Mouse (Mus musculus) midbrain, embryonic 16.5 days (tissue): Measurements from ENCODE around the gene L3hypdh. TPM values are rescaled to one million over a fixed set of nuclear protein-coding genes. Genes with fewer than 3 reads are reported as not detected.

Experiments
- ATAC-seq: fragments of 200-750 bp; cut with Nextera tagmentation; 2 replicates; pipeline ENCODE4 v1.8.0; 2017; ENCODE audit warnings: moderate TSS enrichment
- H3K27ac ChIP-seq: fragments of 300-500 bp; sonication (generic); 2 replicates; pipeline ENCODE4 v1.5.1; 2014; ENCODE audit warnings: mild to moderate bottlenecking, low read length, mixed read lengths
- H3K27me3 ChIP-seq: fragments of 300-500 bp; sonication (generic); 2 replicates; pipeline ENCODE4 v1.6.1; 2014; ENCODE audit warnings: low read depth, low read length, mixed read lengths; ENCODE audit not compliant: control insufficient read depth, insufficient read depth
- H3K36me3 ChIP-seq: fragments of 300-500 bp; sonication (generic); 2 replicates; pipeline ENCODE4 v1.6.1; 2014; ENCODE audit warnings: mild to moderate bottlenecking, low read length, moderate library complexity, mixed read lengths; ENCODE audit not compliant: control insufficient read depth, insufficient read depth
- H3K4me1 ChIP-seq: fragments of 300-500 bp; sonication (generic); 2 replicates; pipeline ENCODE4 v1.6.1; 2014; ENCODE audit warnings: mild to moderate bottlenecking, low read length, mixed read lengths; ENCODE audit not compliant: control insufficient read depth, insufficient read depth
- H3K4me2 ChIP-seq: fragments of 300-500 bp; sonication (generic); 2 replicates; pipeline ENCODE4 v1.6.1; 2014; ENCODE audit warnings: mild to moderate bottlenecking, low read length, mixed read lengths
- H3K4me3 ChIP-seq: fragments of 300-500 bp; sonication (generic); 2 replicates; pipeline ENCODE4 v1.5.1; 2014; ENCODE audit warnings: low read depth, mild to moderate bottlenecking, low read length, moderate library complexity, mixed read lengths
- H3K9ac ChIP-seq: fragments of 300-500 bp; sonication (generic); 2 replicates; pipeline ENCODE4 v1.6.1; 2014; ENCODE audit warnings: low read depth, low read length, mixed read lengths
- H3K9me3 ChIP-seq: fragments of 300-500 bp; sonication (generic); replicated peaks from 2 replicates; pipeline ENCODE4 v1.6.1; 2014; ENCODE audit warnings: mild to moderate bottlenecking, low read length, mixed read lengths; ENCODE audit not compliant: control insufficient read depth, poor library complexity, severe bottlenecking
- WGBS: fragments of 180-500 bp; shearing (Covaris S2); extraction: QIAGEN DNeasy Blood & Tissue Kit; methylation state at CpG from one replicate; pipeline ENCODE4 v1.1.7; 2014; 5-methylcytosine and 5-hydroxymethylcytosine counted together
- polyA plus RNA-seq: library from polyadenylated mRNA; unstranded; fragments of >200 nt; fragmentation: Nextera tagmentation; extraction: Ambion mirVana; gene quantifications from 2 replicates; pipeline ENCODE4 v1.2.1, GENCODE M21; 2015

Gene L3hypdh
- polyA plus RNA-seq, 1 experiment from 2014 or later = 10.9 TPM

GRCm38 (mm10) chr12:72089802-72090201, 4.6 kb upstream of the L3hypdh start:
- ATAC-seq = no peak
- Histone ChIP-seq H3K27ac (no peak overlapping the region), H3K4me1 (peaks cover 21% of the 10 kb centered on the region), H3K9ac (no peak overlapping the region), H3K27me3 (no peaks in the 10 kb centered on the region), H3K9me3 (no peaks in the 10 kb centered on the region), H3K4me2 (no peak overlapping the region), H3K36me3 (peaks cover 11% of the 10 kb centered on the region), H3K4me3 (no peak overlapping the region)
- WGBS = 93% methylated on average over 4 of the region's 4 CpGs

DNA sequence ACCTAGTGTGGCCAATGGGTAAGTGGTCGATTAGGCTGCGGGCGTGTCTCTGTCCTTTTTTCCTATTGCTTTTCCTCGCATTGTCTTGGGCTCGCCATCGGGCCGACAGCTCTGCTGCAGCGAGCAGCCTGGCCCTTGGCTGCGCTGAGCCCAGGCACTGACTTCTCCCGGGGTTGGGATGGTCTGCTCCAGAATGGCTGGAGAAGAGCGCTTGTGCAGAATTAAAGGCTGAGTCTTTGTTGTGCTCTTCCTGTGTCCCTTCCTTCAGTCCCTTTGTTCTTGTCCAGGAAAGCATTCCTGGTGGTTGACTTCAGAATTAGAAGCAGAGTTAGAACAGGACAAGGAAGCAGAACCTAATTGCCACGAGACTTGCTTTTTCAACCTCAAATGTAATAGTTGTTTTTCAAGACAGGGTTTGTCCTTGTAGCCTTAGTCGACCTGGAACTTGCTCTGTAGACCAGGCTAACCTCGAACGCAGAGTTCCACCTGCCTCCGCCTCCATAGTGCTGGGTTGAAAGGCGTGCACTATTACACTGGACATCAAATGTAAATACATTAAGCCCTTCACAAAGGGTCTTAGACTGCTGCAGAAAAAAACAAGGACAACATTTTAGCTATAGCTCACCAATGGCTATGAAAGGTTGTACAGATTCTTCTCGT, 1.1 kb upstream of the L3hypdh start:
- Histone ChIP-seq H3K27me3 (no peaks in the 10 kb centered on the region), H3K36me3 (no peaks in the 10 kb centered on the region), H3K9ac (peak overlapping the region; percentile 94), H3K9me3 (no peaks in the 10 kb centered on the region), H3K4me3 (peak overlapping the region; percentile 74), H3K27ac (peak overlapping the region; percentile 96), H3K4me1 (peaks cover 27% of the 10 kb centered on the region), H3K4me2 (peak overlapping the region; percentile 90)
- WGBS = under 1% methylated on average over 18 of the region's 18 CpGs
- ATAC-seq = no peak

GRCm38 (mm10) chr12:72085024-72085328, 263 bp downstream of the L3hypdh start:
- Histone ChIP-seq H3K4me2 (peak overlapping the region; percentile 90), H3K9ac (peak overlapping the region; percentile 77), H3K4me3 (peak overlapping the region; percentile 74), H3K4me1 (peaks cover 27% of the 10 kb centered on the region), H3K27me3 (no peaks in the 10 kb centered on the region), H3K9me3 (no peaks in the 10 kb centered on the region), H3K27ac (peak overlapping the region; percentile 96), H3K36me3 (no peaks in the 10 kb centered on the region)
- peak; percentile 54 for ATAC-seq
- WGBS = under 1% methylated on average over 31 of the region's 31 CpGs

DNA sequence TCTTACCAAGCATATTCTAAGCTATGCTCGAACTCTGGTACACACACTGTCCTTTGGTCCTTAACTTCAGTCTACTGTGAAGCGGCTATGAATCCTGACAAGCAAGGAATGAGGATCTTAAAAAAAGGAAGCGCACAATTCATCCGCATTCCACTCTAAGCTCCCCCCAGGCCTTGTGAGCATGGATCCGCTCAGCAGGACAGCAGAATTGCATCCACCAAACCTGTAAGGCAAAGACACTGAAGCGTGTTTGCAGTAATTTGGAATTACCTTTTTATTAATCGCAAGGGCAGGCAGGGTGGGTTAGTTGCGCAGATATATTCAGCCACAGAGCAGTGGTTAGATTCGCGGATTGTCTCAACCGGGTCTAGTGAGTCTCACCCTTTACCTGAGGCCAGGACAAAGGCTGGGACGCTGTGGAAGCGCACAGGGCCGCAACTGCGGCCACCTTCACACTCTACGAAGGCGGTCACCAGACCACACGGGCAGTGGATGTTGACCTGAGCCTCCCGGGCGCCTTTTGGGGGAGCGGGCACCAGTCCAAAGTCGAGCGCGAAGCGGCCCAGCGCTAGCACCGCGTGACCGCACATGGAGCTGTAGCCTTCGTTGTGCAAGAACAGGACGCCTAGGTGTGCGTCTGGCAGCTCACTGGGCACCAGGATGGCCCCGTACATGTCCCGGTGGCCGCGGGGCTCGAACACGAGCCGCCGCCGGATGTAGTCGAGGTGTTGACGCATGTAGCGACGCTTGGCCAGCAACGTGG, 797 bp downstream of the L3hypdh start:
- Histone ChIP-seq H3K4me1 (peaks cover 24% of the 10 kb centered on the region), H3K9me3 (no peaks in the 10 kb centered on the region), H3K36me3 (no peaks in the 10 kb centered on the region), H3K27ac (peak overlapping the region; percentile 96), H3K4me2 (peak overlapping the region; percentile 90), H3K27me3 (no peaks in the 10 kb centered on the region), H3K4me3 (peak overlapping the region; percentile 74), H3K9ac (peak overlapping the region; percentile 77)
- peak; percentile 9 for ATAC-seq
- WGBS = 3% methylated on average over 46 of the region's 46 CpGs

DNA sequence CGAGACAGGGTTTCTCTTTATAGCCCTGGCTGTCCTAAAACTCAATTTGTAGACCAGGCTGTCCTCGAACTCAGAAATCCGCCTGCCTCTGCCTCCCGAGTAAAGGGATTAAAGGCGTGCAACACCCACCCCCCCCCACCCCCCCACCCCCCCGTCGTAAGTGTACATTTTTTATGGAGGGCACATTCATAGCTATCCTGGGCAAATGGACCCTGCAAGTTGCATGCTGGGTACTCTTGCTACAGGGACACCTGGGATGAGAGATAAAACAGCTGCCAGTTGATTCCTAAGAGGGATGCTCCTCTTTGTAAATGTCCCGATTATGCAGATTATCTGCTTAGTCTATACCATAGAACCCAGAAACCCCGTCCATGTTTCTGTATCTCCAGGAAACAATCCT, 2.0 kb downstream of the L3hypdh start:
- no peaks in the 10 kb centered on the region for H3K27me3 ChIP-seq
- no peak overlapping the region for H3K9ac ChIP-seq
- no peaks in the 10 kb centered on the region for H3K36me3 ChIP-seq
- ATAC-seq = no peak
- no peak overlapping the region for H3K4me3 ChIP-seq
- no peak overlapping the region for H3K27ac ChIP-seq
- WGBS = 83% methylated on average over 9 of the region's 9 CpGs
- H3K4me2 ChIP-seq = no peak overlapping the region
- peaks cover 21% of the 10 kb centered on the region for H3K4me1 ChIP-seq
- no peaks in the 10 kb centered on the region for H3K9me3 ChIP-seq

DNA sequence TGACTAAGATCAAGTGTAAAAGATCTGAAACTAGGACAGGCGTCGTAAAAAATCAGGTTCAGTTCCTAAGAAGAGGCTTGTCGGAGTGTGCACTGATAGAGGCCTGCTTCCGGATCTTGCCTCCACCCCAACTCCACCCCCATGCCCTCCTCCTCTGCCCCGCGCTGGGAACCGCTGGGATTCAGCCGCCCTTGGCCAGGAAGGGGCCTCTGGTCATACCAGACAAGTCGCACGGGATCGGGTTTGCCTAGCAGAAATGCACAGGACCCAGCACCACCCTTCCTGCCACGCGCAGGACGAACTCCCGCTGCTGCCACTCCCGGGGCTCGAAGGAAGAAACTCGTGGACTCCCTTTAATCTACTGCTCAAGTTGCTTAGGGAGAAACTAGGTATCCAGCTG, 2.9 kb downstream of the L3hypdh start:
- no peak for ATAC-seq
- Histone ChIP-seq H3K9ac (peak overlapping the region; percentile 48; the same call in 1 of the 2 replicates), H3K27ac (no peak overlapping the region), H3K36me3 (no peaks in the 10 kb centered on the region), H3K9me3 (no peaks in the 10 kb centered on the region), H3K27me3 (no peaks in the 10 kb centered on the region), H3K4me1 (peaks cover 12% of the 10 kb centered on the region), H3K4me3 (peak overlapping the region; percentile 14; the same call in 1 of the 2 replicates), H3K4me2 (peak overlapping the region; percentile 52)
- WGBS = 35% methylated on average over 18 of the region's 18 CpGs

DNA sequence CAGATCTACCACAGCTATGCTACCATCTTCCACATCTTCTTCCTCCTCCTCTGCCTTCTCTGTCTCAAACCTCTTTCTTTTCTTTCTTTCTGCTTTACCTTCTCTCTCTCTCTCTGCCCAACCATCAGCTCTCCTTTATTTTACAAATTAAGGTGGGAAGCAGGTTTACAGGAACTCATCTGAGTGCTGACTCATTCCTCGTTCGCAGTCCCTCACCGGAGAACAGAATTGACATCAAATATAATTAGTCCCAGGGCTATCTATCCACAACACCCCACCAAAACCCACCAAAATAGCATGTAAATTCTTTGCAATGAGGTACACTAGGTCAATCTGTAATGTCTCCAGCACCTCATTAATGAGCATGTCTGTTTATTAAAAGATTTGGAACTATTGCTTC, 3.3 kb downstream of the L3hypdh start:
- Histone ChIP-seq H3K27me3 (no peaks in the 10 kb centered on the region), H3K4me2 (peak overlapping the region; percentile 52; the same call in 1 of the 2 replicates), H3K9me3 (no peaks in the 10 kb centered on the region), H3K9ac (no peak overlapping the region), H3K4me1 (peaks cover 9% of the 10 kb centered on the region), H3K4me3 (no peak overlapping the region), H3K36me3 (no peaks in the 10 kb centered on the region), H3K27ac (no peak overlapping the region)
- ATAC-seq = no peak
- 73% methylated on average over 3 of the region's 3 CpGs for WGBS

DNA sequence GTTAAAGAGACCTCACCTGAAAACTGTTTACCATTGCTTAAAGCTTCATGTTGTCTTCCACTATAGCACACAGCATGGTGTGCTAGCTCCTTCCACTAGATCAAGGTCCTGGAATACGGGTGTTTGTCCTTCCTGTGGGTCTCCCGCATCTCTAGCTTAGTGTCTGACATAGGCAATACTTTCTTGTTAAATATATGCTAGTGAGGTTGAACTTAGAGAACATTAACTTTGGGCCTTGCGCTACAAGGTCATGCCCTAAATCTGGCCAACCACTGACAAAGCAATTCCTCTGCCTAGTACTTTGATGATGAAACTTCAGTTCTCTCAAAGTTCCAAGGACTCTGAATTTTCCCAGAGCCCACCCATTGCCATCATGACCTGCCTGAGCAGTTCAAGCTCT, 7.0 kb downstream of the L3hypdh start:
- no peak for ATAC-seq
- H3K9ac ChIP-seq = no peak overlapping the region
- 95% methylated on average over 3 of the region's 3 CpGs for WGBS
- H3K27ac ChIP-seq = no peak overlapping the region
- H3K4me1 ChIP-seq = peaks cover 4% of the 10 kb centered on the region
- H3K27me3 ChIP-seq = no peaks in the 10 kb centered on the region
- H3K9me3 ChIP-seq = no peaks in the 10 kb centered on the region
- no peak overlapping the region for H3K4me2 ChIP-seq
- H3K36me3 ChIP-seq = peaks cover 4% of the 10 kb centered on the region; the same call in 1 of the 2 replicates
- H3K4me3 ChIP-seq = no peak overlapping the region
